Mouse (Mus musculus) gastrocnemius, postnatal 4 days (tissue): ENCODE results near the gene Pde4d. TPM values are rescaled to one million over a fixed set of nuclear protein-coding genes. Genes with fewer than 3 reads are reported as not detected.

Source experiments
- DNase-seq, 2 experiments: peaks; one replicate each; pipeline ENCODE4 v3.0.0; 2021 to 2022; ENCODE audit warnings: low spot score in 2 of 2, mixed read lengths in 2 of 2
- total RNA-seq, 2 experiments: library from RNA; stranded (reverse); gene quantifications; 2 replicates each; pipeline ENCODE4 v1.2.3; 2021

The Pde4d gene
- total RNA-seq, 2 experiments from 2014 or later, result 67.3 to 73.3 TPM

GRCm38 (mm10) chr13:109615213-109615784 is 1165.6 kb downstream of the Pde4d start:
- DNase-seq, result no peak

GRCm38 (mm10) chr13:109615785-109616281 is 1166.1 kb downstream of the Pde4d start:
- DNase-seq, result no peak

- no peak for DNase-seq
These were observed 1169.5 kb downstream of the Pde4d start for GRCm38 (mm10) chr13:109619158-109619657.

- no peak for DNase-seq
These were observed 1172.5 kb downstream of the Pde4d start for GRCm38 (mm10) chr13:109622207-109622606.

GRCm38 (mm10) chr13:109623201-109623600 is 1173.5 kb downstream of the Pde4d start:
- DNase-seq, result no peak

- no peak for DNase-seq
These were observed 1175.1 kb downstream of the Pde4d start for GRCm38 (mm10) chr13:109624772-109625349.

DNA sequence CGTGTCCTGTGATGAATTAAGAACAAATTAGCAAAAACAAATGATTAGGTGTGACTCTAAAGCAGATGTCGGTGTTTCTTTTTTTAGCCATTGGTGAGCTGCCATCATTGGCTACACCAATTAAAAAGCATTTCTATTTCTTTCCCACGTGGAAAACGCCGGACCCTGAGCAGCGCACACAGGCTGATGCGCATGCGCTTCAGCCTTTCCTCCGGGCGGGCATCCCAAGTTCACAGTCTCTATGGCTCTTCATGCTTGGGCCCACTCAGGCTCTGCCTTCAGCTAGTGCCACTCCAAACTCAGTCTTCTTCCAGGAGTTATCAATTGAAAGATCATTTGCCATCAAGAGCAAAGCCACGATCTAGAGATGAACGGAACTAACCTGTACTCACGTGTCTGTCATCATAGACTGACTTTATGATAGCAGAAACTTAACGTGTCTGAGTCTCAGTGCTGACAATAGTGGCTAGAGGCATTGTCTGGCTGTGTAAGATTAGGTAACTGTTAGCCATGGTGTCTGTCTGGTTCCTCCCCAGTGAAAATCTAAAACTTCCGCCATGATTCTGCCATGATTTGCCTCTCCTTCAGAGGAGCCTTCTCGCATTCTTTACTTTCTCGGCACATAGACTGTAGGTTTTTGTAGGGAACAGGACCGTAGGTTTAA is 1175.8 kb downstream of the Pde4d start:
- DNase-seq, result no peak

DNA sequence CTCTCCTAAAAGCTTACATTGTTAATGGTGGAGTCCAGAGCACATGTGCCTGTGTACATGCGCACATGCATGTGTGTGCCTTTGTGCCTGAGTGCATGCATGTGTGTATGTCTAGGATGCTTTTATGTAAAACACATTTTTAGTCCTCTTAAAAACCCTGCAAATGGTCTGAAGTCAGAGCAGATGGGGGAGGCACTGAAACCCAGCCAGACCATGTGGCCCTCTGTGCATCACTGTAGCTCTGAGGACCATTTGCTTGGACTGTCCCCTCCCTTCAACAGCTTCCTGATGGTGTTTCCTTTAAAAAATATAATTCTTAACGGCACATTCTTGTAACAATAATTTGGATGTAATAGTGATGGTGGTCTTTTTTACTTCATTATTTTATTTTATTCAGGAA is 1177.5 kb downstream of the Pde4d start:
- DNase-seq, result no peak

DNA sequence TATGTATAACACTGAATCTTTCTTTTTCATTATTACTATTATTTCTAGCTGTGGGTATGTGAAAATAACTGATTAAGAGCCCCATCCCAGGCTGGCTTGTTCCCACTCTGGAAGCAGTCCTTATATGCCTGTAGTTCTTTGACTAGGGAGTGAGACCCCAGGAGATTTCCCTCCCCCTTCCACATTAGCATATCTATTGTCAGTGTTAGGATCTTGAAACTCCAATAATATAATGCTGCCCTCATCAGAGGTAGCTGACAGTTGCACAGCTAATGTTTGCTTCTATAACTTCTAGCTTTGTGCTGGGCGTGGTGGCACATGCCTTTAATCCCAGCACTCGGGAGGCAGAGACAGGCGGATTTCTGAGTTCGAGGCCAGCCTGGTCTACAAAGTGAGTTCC is 1178.9 kb downstream of the Pde4d start:
- no peak for DNase-seq

DNA sequence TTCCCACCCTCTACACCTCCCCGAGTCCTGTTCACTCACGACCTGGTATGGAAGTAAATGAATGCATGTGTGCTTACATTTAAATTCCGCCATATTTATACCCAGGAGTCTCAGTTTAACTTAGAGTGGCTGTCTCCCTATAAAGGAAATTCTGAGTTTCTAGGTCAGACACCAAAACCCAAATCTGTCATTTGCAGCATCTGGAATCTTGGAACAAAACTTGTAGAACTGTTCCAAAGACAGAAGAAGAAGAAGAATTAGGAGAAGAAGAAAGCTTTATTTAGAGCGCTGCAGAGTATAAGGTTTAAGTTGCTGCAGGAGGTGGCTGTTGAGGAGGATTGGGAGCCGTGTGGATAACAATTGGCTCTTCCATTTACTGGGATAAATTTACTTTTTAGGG is 1179.5 kb downstream of the Pde4d start:
- DNase-seq, result no peak

- DNase-seq, result no peak
These were observed 1181.8 kb downstream of the Pde4d start for GRCm38 (mm10) chr13:109631399-109632026.

GRCm38 (mm10) chr13:109632387-109633036 is 1182.8 kb downstream of the Pde4d start:
- DNase-seq, result no peak

GRCm38 (mm10) chr13:109633037-109633418 is 1183.3 kb downstream of the Pde4d start:
- no peak for DNase-seq

- no peak for DNase-seq
These were observed 1186.3 kb downstream of the Pde4d start for GRCm38 (mm10) chr13:109635901-109636520.

GRCm38 (mm10) chr13:109638273-109638672 is 1188.5 kb downstream of the Pde4d start:
- DNase-seq, result no peak

GRCm38 (mm10) chr13:109639286-109639685 is 1189.5 kb downstream of the Pde4d start:
- DNase-seq, result no peak

- DNase-seq, result no peak
These were observed 1191.8 kb downstream of the Pde4d start for GRCm38 (mm10) chr13:109641562-109641961.

- no peak for DNase-seq
These were observed 1193.7 kb downstream of the Pde4d start for GRCm38 (mm10) chr13:109643419-109643818.

GRCm38 (mm10) chr13:109644086-109644485 is 1194.3 kb downstream of the Pde4d start:
- DNase-seq, result no peak

- DNase-seq, result no peak
These were observed 1195.6 kb downstream of the Pde4d start for GRCm38 (mm10) chr13:109645284-109645909.
